Mouse (Mus musculus): ENCODE results near the gene 2310034G01Rik. TPM values are rescaled to one million over a fixed set of nuclear protein-coding genes. Genes with fewer than 3 reads are reported as not detected.

2310034G01Rik gene
- polyA plus RNA-seq, 1 experiment from 2014 or later = 1.3 TPM

DNA sequence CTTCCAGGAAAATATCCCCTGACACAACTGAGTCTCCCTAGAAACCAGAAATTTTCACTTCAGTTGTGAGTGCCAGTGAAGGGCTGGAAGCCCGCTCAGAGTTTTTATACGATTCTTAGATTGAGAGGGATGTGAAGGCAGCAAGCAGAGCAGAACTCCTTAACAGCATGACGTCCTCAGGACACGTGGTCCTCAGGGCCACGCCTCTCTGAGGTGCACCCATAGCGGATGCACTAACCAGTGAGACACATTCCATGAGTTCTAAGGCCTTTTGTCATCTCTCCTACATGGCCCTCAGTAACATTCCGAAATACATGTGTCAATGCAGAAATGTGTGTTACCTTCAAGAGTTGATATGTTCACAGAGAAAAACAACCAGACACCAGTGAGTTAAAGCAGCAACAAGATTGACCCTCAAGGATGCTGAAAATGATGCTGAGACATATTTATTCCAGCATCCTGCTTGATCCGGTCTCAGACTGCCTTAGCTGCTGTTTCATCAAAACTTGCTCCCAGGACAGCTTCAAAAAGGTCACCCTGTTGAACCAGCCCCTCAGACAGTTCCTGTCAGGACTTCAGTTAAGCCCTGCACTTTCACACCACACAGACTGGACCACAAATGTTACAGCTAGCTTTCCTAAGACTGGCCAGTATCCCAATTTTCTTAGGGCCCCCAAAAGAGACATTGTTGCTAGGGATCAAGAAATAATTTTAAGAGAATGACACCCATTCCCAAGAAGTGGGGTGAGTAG, 49.6 kb downstream of the 2310034G01Rik start:
- Histone ChIP-seq H3K27ac (ENCODE audit: low read depth, low read length) (no peak overlapping the region), H3K4me1 (replicated peaks; ENCODE audit: control insufficient read depth, insufficient read depth, low read length) (no peaks in the 10 kb centered on the region), H3K9me3 (ENCODE audit: control insufficient read depth) (no peaks in the 10 kb centered on the region), H3K4me2 (replicated peaks; ENCODE audit: low read depth) (no peak overlapping the region), H3K4me3 (ENCODE audit: low read depth, low read length) (no peak overlapping the region), H3K27me3 (replicated peaks; ENCODE audit: control insufficient read depth, insufficient read depth, low read length) (no peaks in the 10 kb centered on the region), H3K9ac (ENCODE audit: low read depth, low read length) (no peak overlapping the region), H3K36me3 (ENCODE audit: control insufficient read depth, insufficient read depth) (no peaks in the 10 kb centered on the region)
- 44% methylated on average over 8 of the region's 8 CpGs for WGBS
- TF ChIP-seq CTCF (IDR thresholded peaks at IDR 0.05; ENCODE audit: low read depth) = no peak
- ATAC-seq = no peak

MicroRNAs within 50 kb of the gene (microRNA counts, 519-probe panel; counts per million panel counts)
- microRNA mmu-miR-146b = 3,483 counts per million, percentile 43 among the panel's probes with 10 or more counts

Small RNAs within 50 kb of the gene (microRNA-seq; reads per million reads assigned to microRNA genes)
- gene Mir146b = not detected

Other genes starting within 250 kb of the 2310034G01Rik start
- gene Elovl3, start 218.4 kb downstream of the 2310034G01Rik start, polyA plus RNA-seq (2015; fragmentation: Nextera tagmentation; extraction: Ambion mirVana) = not detected in 2 replicates
- not detected in 2 replicates for gene Pitx3, start 202.0 kb downstream of the 2310034G01Rik start, polyA plus RNA-seq (2015; fragmentation: Nextera tagmentation; extraction: Ambion mirVana)
- gene Gbf1, start 197.8 kb downstream of the 2310034G01Rik start, polyA plus RNA-seq (2015; fragmentation: Nextera tagmentation; extraction: Ambion mirVana) = 28.0 and 32.1 TPM in 2 replicates
- gene Nfkb2, start 46.0 kb downstream of the 2310034G01Rik start, polyA plus RNA-seq (2015; fragmentation: Nextera tagmentation; extraction: Ambion mirVana) = 6.1 and 6.7 TPM in 2 replicates
- gene Psd, start 23.1 kb downstream of the 2310034G01Rik start, polyA plus RNA-seq (2015; fragmentation: Nextera tagmentation; extraction: Ambion mirVana) = 27.1 and 30.1 TPM in 2 replicates
- gene Fbxl15, start 22.1 kb downstream of the 2310034G01Rik start, polyA plus RNA-seq (2015; fragmentation: Nextera tagmentation; extraction: Ambion mirVana) = 22.0 and 25.3 TPM in 2 replicates
- 78.8 and 80.0 TPM in 2 replicates for gene Cuedc2, start 11.6 kb downstream of the 2310034G01Rik start, polyA plus RNA-seq (2015; fragmentation: Nextera tagmentation; extraction: Ambion mirVana)
- gene Mfsd13a, start 9.2 kb downstream of the 2310034G01Rik start, polyA plus RNA-seq (2015; fragmentation: Nextera tagmentation; extraction: Ambion mirVana) = 11.8 and 12.7 TPM in 2 replicates
- gene Actr1a, start 45.4 kb upstream of the 2310034G01Rik start, polyA plus RNA-seq (2015; fragmentation: Nextera tagmentation; extraction: Ambion mirVana) = 100 and 103 TPM in 2 replicates
- gene Sufu, start 46.6 kb upstream of the 2310034G01Rik start, polyA plus RNA-seq (2015; fragmentation: Nextera tagmentation; extraction: Ambion mirVana) = 9.0 and 9.5 TPM in 2 replicates
- 16.7 and 17.1 TPM in 2 replicates for gene Trim8, start 151.4 kb upstream of the 2310034G01Rik start, polyA plus RNA-seq (2015; fragmentation: Nextera tagmentation; extraction: Ambion mirVana)
- 21.1 and 25.6 TPM in 2 replicates for gene Arl3, start 222.9 kb upstream of the 2310034G01Rik start, polyA plus RNA-seq (2015; fragmentation: Nextera tagmentation; extraction: Ambion mirVana)
- gene Sfxn2, start 223.1 kb upstream of the 2310034G01Rik start, polyA plus RNA-seq (2015; fragmentation: Nextera tagmentation; extraction: Ambion mirVana) = 5.2 and 6.2 TPM in 2 replicates
- gene Wbp1l, start 248.8 kb upstream of the 2310034G01Rik start, polyA plus RNA-seq (2015; fragmentation: Nextera tagmentation; extraction: Ambion mirVana) = 33.1 and 35.2 TPM in 2 replicates

Measured in intestine, postnatal 0 days (tissue).